Mouse (Mus musculus) E14TG2a.4 (cell line): ENCODE measurements at regions not wholly inside any gene's neighbourhood (a gene's known extent, or its start where the extent isn't known, plus 50 kb on each side); places are given as distances from the start of the nearest gene placed in this dataset.

Source experiments
- CTCF ChIP-seq: conservative IDR thresholded peaks from 2 replicates; pipeline ENCODE4 v1.5.1; 2014; ENCODE audit warnings: low read length
- NANOG ChIP-seq: IDR thresholded peaks from 2 replicates; pipeline ENCODE4 v1.6.1; 2014; ENCODE audit warnings: borderline replicate concordance, low read length, mixed read lengths
- POU5F1 ChIP-seq: IDR thresholded peaks from 2 replicates; pipeline ENCODE4 v1.6.1; 2014; ENCODE audit warnings: low read length, borderline replicate concordance

DNA sequence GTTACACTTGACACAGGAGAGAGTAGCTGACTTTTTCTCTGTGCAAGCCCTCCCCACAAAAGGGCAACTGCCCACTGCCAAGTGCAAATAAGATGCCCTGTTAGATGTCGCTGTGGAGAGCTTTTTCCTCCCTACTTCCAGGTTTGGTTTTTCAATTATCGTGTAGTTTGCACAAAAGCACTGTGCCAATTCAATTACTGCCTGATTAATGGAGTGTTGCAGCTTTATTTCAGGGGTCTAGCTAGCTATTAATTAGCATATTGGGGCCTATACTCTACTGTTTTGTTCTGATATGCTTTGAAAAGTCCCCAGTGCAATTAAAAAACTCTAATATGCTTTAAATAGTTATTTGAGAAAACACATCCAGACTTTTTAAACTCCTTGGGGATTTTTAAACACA lies 676.6 kb upstream of the Pou3f3 start:
- TF ChIP-seq CTCF (no peak), NANOG (no peak), POU5F1 (no peak)
